Mouse (Mus musculus) urinary bladder, postnatal 4 days (tissue): Measurements from ENCODE around the gene Slc6a17.
A peak's percentile ranks its signal among the peaks of the same experiment; 100 is the strongest.

Experiments
- DNase-seq, 2 experiments: peaks; one replicate each; pipeline ENCODE4 v3.0.0; 2021 to 2022; ENCODE audit warnings: low spot score in 2 of 2

The Slc6a17 gene

GRCm38 (mm10) chr3:107466577-107466976, 51.2 kb downstream of the Slc6a17 start:
- peak; percentile 46 to 79 for DNase-seq

- peak; percentile 45 to 80 for DNase-seq
Observed at GRCm38 (mm10) chr3:107462160-107462559, 55.7 kb downstream of the Slc6a17 start.

- DNase-seq: no peak
Observed at GRCm38 (mm10) chr3:107459773-107460431, 57.9 kb downstream of the Slc6a17 start.

GRCm38 (mm10) chr3:107459196-107459772, 58.5 kb downstream of the Slc6a17 start, which contains the start of gene Kcnc4:
Gene Kcnc4 (minus strand): TSS chr3:107459552.
- DNase-seq: no peak

- DNase-seq: no peak
Observed at GRCm38 (mm10) chr3:107458528-107459195, 59.2 kb downstream of the Slc6a17 start.

- DNase-seq: no peak
Observed at GRCm38 (mm10) chr3:107458104-107458503, 59.7 kb downstream of the Slc6a17 start.

- DNase-seq: no peak
Observed at GRCm38 (mm10) chr3:107454280-107454679, 63.5 kb downstream of the Slc6a17 start.

- no peak for DNase-seq
Observed at GRCm38 (mm10) chr3:107446822-107447221, 71.0 kb downstream of the Slc6a17 start.

GRCm38 (mm10) chr3:107443866-107444265, 74.0 kb downstream of the Slc6a17 start:
- no peak for DNase-seq

GRCm38 (mm10) chr3:107442191-107442590, 75.6 kb downstream of the Slc6a17 start:
- DNase-seq: no peak

GRCm38 (mm10) chr3:107441306-107441705, 76.5 kb downstream of the Slc6a17 start:
- no peak for DNase-seq

GRCm38 (mm10) chr3:107439280-107439679, 78.5 kb downstream of the Slc6a17 start:
- DNase-seq: no peak

- no peak for DNase-seq
Observed at GRCm38 (mm10) chr3:107437666-107438065, 80.2 kb downstream of the Slc6a17 start.

- no peak for DNase-seq
Observed at GRCm38 (mm10) chr3:107436434-107436833, 81.4 kb downstream of the Slc6a17 start.

- no peak for DNase-seq
Observed at GRCm38 (mm10) chr3:107433614-107434013, 84.2 kb downstream of the Slc6a17 start.

GRCm38 (mm10) chr3:107431268-107431667, 86.5 kb downstream of the Slc6a17 start:
- DNase-seq: no peak

GRCm38 (mm10) chr3:107424258-107425041, 93.4 kb downstream of the Slc6a17 start:
- DNase-seq: no peak

- no peak for DNase-seq
Observed at GRCm38 (mm10) chr3:107420156-107420555, 97.7 kb downstream of the Slc6a17 start.
